Mouse (Mus musculus) cerebellum, adult (tissue): Measurements from ENCODE around the gene Slc16a4.
A peak's percentile ranks its signal among the peaks of the same experiment; 100 is the strongest.

Experiments
- ATAC-seq: cut with Nextera tagmentation; 2 replicates; pipeline ENCODE4 v1.9.2; 2017; ENCODE audit warnings: mild to moderate bottlenecking, moderate library complexity, mixed read lengths; ENCODE audit not compliant: insufficient number of reproducible peaks, low FRiP score, low TSS enrichment

Slc16a4 gene

GRCm38 (mm10) chr3:107290764-107291381 lies at the start of gene Slc16a4:
Gene Slc16a4, plus strand, starts transcription at chr3:107291230.
- ATAC-seq: no peak

- no peak for ATAC-seq
These were observed 49.5 kb upstream of the Slc16a4 start for GRCm38 (mm10) chr3:107241389-107242094.

GRCm38 (mm10) chr3:107246876-107247275 lies 44.2 kb upstream of the Slc16a4 start:
- no peak for ATAC-seq

DNA sequence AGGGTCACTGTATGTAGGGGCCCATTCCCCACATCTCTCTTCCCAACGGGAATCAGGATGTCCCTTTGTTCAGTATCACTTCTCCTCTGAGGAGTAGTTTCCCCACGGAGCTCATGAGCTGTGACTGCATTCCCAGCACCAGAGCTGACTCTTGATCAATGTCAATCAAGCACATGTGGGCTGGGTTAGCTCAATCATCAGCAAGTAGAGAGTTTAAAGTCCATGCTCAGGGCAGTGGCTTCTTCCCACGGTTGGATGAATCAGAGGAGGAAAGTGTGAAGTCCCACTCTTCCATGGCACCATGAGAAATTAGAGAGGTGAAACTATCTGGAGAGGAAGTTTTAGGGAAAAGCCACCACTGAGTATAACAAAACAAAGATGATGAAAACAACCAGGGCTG lies 42.0 kb upstream of the Slc16a4 start:
- ATAC-seq: no peak

DNA sequence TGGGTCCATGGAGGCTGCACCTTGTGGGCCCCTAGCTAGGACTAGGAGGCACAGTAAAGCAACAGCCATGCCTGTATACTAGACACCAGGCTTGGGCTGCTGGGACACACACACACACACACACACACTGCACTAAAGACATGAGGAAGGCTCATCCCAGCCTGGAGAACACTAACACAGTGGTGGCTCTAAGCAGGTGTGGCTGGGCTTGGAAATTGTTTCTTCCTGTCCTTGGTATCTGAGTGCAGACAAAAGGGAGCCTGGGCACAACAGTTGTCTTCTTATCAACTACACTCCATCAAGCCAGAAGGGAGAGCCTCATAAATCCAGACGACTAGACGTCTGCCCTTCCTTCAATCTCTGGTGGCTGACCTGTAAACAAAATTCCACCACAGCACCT lies 40.7 kb upstream of the Slc16a4 start:
- no peak for ATAC-seq

DNA sequence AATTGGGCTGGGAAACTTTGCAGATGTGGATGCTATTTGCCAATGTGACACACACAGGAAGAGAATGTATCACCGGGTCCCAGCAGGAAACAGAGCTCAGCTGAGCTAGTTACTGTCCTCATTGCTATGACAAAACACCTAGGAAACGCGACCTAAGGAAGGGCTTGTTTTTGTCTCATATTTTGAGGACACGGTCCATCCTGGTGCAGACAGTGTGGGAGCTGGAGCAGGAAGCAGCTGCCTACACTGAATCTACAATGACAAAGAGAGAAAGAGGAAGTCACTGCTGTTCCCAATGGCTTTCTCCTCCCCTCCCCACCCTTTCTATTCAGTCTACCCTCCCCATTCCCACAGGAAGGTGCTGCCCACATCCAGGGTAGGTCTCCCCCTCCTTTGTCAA lies 39.0 kb upstream of the Slc16a4 start:
- no peak for ATAC-seq

DNA sequence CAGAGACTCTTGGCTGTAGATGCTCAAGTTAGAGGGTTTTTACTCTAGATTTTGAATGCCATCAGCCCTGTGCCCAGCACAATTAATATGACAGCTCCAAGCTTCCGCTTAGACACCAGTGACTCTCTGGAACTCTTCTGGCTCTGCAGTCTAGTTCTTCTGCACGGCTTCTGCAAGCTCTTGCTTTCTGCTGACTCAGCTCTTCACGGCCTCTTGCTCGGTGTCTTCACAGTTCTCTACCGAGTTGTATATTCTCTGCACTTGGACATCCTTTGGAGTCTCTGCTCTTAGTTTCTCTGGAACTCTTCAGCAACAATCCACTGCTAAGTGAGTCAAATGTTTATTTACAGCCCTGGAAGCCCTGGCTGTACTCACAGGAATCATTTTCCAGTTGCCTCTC lies 37.1 kb upstream of the Slc16a4 start:
- ATAC-seq: no peak

- ATAC-seq: no peak
These were observed 35.0 kb upstream of the Slc16a4 start for GRCm38 (mm10) chr3:107255992-107256391.

DNA sequence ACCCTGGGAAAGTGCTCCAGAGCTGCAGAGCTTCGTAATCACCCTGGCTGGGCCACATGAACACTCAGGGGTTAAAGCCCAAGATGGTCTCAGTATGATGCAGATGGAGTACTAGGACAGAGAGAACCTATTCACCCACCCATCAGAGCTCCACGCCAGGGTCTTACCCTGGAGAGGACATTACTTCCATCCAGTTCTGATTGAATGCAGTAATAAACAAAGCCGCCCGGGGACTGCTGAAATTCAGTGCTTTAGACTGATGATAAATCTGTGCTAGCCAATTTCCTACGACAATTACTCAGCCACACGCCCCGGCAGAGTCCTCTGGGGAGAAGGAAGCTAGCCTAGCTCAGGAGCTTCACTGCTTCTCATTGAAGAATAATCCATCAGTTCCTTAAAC lies 34.3 kb upstream of the Slc16a4 start:
- no peak for ATAC-seq

DNA sequence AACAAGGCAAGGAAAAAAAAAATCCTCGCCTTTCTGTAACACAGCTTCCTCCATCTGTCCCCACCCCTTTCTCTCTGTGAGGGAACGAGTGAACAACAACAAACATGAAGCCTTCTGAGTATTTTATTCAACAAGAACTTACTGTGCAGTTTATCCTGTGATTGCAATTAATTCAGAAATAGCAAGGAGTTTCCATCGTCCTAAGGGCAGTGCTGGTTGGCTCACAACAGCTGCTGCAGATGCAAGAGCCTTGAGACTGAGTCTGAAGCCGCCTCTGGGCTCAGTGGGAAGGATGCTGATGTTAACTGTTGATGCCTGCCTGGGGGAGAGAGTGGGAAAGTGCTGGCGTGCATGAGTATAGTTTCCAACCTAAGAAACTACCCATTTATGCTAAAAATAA lies 33.1 kb upstream of the Slc16a4 start:
- no peak for ATAC-seq

DNA sequence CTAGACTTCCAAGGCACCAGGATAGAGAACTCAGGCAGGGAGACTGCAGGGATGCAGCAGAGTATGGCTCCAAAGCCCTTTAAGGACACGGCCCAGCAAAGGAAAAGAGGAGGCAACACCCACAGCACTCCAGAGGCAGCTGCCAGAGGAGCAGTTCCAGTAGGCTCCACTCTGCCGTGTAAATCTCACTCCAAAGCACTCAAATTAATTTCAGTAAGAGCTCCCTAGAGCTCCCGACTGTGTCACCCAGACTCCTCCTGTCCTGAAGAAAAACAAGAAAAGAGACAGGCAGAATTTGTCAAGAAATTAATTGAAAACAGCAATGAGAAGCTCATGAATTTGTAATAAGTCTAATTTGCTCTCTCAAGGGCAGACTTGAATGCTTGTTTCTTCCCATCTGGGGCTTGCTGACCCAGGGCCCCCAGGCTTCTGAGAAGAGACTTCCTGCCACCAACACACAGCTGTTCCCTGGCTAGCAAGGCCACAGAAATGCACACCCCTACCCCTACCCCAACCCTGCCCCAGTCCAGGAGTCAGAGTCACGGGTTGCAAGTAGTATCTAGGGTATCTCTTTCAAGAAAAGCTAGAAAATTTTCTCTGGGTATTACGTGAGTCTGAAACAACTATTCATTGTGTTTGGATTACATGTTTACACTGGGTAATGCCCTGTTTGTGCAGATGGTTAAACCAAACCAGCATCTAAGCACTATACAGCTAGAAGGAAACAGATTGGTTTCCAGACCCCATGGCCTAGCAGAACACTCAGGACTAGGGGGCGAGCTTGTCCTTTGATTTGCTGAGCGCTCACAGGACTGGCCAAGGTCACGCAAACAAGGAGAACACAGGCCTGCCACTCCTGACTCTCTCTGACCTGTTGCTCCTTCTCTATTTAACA lies 29.8 kb upstream of the Slc16a4 start:
- no peak; the same call in 1 of the 2 replicates for ATAC-seq

DNA sequence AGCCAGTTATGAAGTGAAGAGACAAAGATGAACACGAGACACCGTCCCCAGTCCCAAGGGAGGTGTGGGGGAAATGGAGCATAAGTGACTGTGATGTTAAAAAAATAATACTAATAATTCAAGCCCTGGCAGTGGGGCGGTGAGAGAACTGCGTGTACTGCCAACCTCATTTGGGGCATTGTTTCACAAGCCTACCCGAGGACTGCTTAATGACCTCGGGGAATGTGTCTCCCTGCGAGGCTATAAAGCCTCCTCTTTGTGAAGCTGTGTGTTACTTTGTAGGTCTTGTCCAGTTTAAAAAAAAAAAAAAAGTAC lies 29.2 kb upstream of the Slc16a4 start:
- ATAC-seq: no peak

GRCm38 (mm10) chr3:107266814-107267345 lies 24.1 kb upstream of the Slc16a4 start:
- ATAC-seq: no peak

DNA sequence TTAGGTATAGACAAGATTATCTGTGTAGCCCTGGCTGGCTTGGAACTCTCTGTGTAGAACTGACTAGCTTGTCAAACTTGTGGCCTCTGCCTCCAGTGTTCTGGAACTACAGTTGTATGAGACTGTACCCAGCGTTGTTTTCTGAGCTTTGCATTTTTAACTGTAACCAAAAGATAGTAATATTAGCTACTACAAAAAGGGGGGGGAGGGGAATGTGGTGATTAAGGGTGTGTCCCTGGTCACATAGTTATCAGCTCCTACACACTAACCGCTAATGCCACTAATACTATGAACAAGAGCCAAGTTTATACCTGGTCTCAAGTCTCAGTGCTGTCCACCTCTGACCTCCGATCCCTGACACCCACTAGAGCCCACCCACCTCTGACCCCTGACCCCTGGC lies 18.6 kb upstream of the Slc16a4 start:
- no peak for ATAC-seq

DNA sequence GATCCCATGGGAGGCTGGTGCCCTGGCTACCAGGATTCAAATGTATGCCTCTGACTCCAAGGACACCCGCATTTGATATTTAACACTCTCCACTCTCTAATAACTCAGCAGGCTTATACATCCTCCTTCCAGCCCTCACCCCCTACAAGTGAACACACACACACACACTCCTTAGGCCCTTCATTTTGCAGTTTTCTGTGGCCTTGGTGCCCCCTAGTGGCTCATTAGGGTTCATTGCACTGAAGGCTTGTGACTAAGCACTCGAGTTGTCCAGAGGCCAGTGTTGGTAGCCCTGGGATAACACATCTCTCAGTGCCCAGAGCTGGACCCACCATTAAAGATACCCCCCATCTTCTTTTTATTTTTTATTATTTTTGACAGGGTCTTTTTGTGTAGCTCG lies 17.2 kb upstream of the Slc16a4 start:
- ATAC-seq: 0 out of 2 replicates have a peak, but pooled peaks have one; percentile 63

DNA sequence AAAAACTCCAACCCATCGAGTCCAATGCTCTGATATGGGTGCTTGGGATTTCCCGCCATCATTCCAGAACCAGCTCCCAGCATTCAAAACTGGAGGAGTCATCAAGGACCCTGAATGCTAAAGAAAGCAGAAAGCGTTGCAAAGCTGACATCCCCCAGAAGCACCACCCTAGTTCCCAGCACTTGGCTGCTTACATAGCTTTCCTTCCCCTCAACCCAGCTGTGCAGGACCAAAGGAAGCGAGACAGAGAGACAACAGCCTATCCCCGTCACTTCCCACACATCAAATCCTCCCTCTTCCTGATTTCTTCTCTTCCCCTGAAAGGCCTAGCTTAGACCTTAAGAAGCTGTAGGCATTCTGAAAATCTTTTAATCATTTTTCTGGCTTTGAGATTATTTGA lies 15.7 kb upstream of the Slc16a4 start:
- ATAC-seq: no peak

- no peak for ATAC-seq
These were observed 15.0 kb upstream of the Slc16a4 start for GRCm38 (mm10) chr3:107275996-107276395.

GRCm38 (mm10) chr3:107276626-107277025 lies 14.4 kb upstream of the Slc16a4 start:
- no peak for ATAC-seq

DNA sequence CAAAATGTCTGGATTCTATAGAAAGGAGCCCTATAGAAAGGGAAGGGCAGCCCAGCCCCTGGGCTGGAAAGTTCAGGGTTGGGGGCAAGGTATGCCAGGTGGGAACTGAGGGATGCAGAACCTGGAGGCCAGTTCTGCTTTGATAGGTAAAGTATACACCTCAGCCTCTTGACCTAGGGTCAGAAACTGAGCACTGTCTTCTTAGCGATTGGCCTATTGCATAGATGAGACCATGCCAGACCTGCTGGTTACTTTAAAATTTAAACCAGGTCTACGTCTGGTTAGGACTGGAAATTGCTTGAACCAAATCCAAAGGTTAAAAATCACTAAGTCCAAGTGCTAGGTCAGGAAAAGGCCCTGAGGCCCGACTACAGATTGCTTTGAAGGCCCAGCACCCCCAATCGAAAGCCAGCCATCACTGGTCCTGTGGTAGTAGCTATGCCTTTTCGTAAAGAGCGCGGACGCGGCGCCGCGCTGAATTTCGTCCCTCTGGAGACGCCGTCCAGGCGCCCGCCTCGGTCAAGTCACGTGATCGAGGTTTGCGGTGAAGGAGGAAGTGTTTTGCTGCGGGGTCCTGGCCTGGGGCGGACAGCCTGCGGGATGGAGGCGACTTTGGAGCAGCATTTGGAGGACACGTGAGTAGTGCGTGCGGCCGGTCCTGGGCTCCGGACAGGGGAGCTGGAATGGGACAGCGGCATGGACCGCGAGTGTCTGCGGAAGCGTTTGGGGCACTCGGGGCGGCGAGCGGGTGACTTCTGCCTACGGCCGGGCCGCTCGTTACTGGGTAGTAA lies 12.4 kb upstream of the Slc16a4 start, which contains the start of gene Lamtor5:
Lamtor5 (plus strand) TSS at position 380 of the 791 bp plus-strand sequence.
- ATAC-seq: peak; percentile 85

- no peak for ATAC-seq
These were observed 4.9 kb upstream of the Slc16a4 start for GRCm38 (mm10) chr3:107286123-107286522.
